Mouse (Mus musculus): ENCODE results near the gene Lrwd1.
"Not testable (repeated sequence)": the region's sequence is repeated elsewhere in the genome, so short reads cannot be mapped to it uniquely, and the experiment has no call there.

Gene Lrwd1

GRCm38 (mm10) chr5:136135571-136136291 is at the start of gene Lrwd1, which contains the start of gene Alkbh4:
TSS of gene Lrwd1 (minus strand) at chr5:136136074.
TSS of gene Alkbh4 (plus strand) at chr5:136136146.
- ATAC-seq (ENCODE audit: low TSS enrichment), result peak; percentile 96

DNA sequence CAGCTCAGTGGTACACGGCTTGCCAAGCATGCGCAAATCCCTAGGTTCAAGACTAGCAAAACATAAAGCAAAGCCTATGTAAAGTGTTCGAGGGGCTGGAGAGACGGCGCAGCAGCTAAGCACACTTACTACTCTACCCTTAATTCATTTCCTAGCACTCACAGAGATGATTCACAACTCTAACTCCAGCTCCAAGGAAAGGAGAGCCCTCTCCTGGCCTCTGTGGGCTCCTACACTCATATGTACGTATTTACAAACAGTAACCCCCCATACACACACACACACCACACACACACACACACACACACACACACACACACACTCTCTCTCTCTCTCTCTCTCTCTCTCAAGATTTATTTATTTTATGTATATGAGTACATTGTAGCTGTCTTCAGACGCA is 47.9 kb upstream of the Lrwd1 start:
- no peak for ATAC-seq (ENCODE audit: low TSS enrichment)

GRCm38 (mm10) chr5:136182830-136183229 is 47.0 kb upstream of the Lrwd1 start:
- no peak for ATAC-seq (ENCODE audit: low TSS enrichment)

- peak; percentile 82 for ATAC-seq (ENCODE audit: low TSS enrichment)
Measured at GRCm38 (mm10) chr5:136182049-136182448, 46.2 kb upstream of the Lrwd1 start.

DNA sequence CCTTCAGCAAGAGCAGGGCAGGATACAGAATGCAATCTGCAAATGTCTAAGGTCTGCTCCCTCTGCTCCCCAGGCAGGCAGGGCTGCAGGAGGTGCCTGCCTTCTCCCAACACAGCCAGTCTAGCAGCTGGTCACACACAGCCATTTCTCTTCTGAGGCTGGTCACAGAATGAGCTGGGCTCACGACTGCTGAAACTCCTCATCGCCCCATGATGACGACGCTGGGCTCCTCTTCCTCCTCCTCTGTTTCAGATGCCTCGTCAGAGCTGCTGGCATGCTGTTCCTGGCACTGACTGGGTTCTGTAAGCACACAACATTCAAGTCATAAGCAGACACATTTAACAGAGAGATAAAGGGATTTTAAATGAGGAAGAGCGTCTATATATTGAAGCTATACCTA is 45.3 kb upstream of the Lrwd1 start:
- peak; percentile 60; the same call in 1 of the 2 replicates for ATAC-seq (ENCODE audit: low TSS enrichment)

DNA sequence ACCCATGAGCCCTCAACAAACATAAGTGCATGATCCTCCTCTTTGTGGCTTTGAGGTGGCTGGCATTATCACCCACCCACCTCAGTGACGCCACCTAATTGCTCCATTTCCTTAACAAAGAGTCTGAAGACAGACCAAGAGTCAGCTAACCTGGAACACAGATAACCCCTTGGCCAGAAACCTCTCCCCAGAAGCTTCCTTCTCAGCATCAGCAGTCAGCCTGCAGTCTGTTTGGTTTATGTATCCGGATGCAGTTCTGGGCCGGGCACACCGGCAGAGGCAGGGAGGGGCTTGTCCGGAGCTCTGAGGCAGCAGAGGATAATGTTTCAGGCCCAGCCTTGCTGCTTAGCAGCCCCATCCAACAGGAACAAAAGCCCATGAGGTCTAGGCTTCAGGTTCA is 43.7 kb upstream of the Lrwd1 start:
- ATAC-seq (ENCODE audit: low TSS enrichment), result no peak

DNA sequence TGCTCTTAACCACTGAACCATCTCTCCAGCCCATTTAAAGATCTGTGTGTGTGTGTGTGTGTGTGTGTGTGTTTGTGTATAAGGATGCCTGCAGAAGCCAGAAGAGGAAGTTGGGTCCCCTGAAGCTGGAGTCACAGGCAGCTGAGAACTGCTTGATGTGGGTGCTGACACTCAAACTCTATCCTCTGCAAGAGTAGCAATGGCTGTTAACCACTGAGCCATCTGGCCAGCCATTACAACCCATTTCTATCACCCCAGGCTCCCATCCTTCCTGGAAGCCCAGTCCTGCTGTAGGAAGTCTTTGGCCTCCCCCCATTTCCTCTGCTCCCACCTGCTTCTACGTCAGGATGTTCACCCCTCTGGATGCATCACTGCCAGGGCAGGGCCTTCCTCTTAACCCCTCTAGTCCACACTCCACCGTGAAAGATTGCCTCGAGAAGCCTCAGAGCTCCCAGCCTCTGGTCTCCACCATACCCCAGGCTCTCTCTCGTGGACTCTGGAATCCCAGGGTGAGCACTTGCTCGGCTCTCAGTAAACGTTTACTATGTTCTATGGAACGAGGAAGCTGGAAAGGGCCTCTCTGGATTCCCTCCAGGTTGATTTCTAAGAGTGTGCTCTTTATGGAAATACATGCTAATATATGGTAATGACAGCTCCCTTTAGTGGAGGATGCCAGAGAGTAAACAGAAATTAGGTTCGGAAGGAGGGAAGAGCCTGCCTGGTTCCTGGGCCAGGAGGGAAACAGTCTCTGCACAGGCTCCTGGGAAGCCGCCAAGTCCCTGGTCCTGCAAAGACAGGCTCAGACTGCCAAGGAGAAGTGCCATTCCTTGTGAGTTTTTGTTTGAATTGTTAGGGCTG is 38.0 kb upstream of the Lrwd1 start:
- peak; percentile 70 for ATAC-seq (ENCODE audit: low TSS enrichment)

GRCm38 (mm10) chr5:136172939-136173338 is 37.1 kb upstream of the Lrwd1 start:
- no peak for ATAC-seq (ENCODE audit: low TSS enrichment)

DNA sequence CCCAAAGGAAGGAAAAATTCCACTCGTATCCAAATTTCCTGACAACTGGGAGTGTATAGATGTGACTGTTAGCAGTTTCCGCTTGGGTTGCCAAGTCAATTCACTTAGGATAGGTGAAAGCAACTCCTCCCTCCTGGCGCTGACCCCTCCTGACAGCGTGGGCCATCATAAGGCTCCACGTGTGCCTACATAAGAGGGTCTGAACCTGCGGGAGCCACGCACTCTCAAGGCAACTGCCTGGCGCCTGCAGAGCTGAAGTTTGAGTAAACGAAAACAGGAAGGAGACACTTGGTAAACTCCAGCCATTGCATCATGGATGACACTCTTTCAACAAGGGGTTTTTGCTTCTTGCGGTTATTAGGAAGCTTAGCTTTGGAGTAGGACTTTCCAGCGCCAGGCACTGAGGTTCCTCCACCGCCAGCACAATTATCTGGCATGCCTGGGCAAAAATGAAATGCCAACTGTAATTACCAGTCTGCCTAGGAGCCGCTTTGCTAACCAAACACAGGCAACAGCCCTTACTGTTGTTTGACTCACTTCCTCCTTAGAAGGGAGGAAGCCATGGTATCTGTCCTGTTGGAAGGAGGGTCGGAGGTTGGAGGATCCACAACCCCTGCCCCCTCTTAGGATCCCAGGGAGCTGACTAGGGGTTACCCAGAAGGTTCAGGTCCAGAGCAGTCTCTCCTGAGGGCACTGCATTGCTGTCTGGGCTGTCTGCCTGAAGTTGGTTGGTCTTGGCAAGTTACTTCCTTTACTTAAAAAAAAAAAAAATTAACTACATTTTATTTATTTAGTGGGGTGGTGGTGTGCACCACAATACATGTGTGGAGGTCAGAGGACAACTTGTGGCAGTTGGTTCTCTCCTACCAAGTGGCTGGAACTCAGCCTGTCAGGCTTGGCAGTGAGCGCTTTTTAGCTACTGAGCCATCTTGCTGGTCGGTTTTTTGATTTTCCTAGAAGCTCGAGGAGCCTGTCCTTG is 35.8 kb upstream of the Lrwd1 start:
- ATAC-seq (ENCODE audit: low TSS enrichment), result no peak

GRCm38 (mm10) chr5:136170512-136171362 is 34.9 kb upstream of the Lrwd1 start, which contains the start of gene Orai2:
TSS of gene Orai2 (minus strand) at chr5:136170713.
- peak; percentile 59 for ATAC-seq (ENCODE audit: low TSS enrichment)

DNA sequence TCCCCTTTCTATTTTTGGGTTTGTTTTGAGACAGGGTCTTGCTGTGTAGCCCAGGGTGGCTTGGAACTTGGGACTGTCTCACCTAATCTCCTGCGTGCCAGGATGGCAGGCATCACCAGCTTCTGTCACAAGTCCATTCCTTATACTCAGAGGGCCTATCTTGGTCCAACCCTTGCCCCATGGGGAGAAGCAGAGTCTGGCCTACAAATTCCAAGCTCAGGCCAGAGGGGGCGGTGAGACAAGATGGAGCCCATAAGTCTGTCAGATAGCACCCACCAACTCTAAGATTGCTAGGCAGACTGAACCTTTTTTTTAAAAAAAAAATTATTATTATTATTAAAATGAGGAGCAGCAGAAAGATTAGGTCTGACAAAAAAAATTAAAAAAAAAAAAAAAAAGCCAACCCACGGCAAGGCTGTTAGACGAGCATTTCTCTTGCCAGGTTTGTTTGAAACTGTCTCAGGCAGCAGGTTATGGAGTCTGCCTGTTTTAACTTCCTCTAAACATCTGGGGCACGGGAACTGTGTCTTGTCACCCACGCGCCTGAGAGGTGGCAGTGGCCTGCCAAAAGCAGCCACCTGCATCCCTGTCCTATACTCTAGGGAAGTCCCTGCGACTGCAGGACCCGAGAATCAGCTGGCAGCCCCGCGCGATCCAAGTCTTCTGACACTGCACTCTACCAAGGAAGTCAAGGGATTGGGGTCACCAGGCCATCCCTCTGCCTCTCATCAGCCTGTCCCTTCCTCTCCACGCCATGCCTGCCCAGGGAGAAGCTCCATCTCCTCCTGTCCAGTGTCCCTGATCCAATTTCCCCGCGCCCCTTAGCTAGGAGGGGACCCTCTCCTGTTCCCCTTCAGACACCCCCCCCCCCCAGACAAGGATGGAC is 34.0 kb upstream of the Lrwd1 start:
- peak; percentile 32; the same call in 1 of the 2 replicates for ATAC-seq (ENCODE audit: low TSS enrichment)

DNA sequence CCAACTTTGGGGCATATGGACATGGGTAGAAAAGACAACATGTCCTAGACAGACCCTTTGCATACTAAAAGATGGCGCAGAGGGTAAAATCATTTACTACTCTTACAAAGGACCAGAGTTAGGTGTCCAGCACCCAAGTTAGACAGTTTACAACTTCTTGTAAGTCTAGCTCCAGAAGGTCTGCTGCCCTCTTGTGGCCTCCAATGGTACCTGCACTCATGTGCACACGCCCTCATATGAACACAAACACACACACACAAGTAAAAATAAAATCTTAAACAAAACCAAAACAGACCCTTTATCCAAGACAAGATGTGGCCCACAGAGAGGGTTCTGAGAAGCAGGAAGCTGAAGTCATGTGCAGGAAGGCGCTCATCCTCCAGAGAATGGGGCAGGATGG is 32.2 kb upstream of the Lrwd1 start:
- ATAC-seq (ENCODE audit: low TSS enrichment), result no peak

DNA sequence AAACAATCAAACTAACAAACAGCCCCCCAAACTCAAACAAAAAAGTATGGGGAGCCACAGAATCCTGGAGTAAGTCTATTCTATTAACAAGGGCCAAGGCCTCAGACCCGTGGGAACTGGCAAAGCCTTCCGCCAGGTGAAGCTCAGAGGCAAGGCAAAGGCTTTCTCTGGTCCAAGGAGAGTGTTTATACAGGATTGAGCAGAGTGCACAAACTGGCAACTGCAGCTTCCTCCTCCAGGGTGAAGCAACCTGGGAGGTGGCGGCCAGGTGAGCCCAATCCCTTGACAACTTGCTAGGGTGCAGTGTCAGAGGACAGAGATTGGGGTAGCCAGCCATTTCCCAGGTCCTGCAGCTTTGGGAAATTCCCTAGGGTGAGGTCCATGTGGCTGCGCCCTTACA is 31.4 kb upstream of the Lrwd1 start:
- ATAC-seq (ENCODE audit: low TSS enrichment), result no peak

DNA sequence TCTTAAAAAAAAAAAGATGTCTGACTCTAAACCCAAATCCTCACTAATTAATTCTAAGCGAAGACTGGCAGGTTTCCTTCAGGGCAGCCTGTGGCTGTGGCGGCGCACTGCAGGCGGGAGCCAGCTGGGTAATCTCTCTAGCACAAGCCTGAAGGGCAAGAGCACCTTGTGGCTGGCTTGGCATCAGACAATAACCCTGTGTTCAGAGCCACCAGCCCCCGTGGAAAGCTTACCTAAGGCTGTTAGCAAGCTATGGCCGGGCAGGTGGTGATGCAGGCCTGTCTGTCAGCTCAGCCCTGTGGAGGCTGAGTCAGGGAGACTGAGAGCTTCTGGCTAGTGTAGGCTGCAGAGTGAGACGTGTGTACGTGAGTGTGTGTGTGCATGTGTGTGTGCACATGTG is 29.4 kb upstream of the Lrwd1 start:
- ATAC-seq (ENCODE audit: low TSS enrichment), result no peak

GRCm38 (mm10) chr5:136163807-136164474 is 28.1 kb upstream of the Lrwd1 start:
- ATAC-seq (ENCODE audit: low TSS enrichment), result no peak

GRCm38 (mm10) chr5:136160084-136160483 is 24.2 kb upstream of the Lrwd1 start:
- not testable (repeated sequence) for ATAC-seq (ENCODE audit: low TSS enrichment)

DNA sequence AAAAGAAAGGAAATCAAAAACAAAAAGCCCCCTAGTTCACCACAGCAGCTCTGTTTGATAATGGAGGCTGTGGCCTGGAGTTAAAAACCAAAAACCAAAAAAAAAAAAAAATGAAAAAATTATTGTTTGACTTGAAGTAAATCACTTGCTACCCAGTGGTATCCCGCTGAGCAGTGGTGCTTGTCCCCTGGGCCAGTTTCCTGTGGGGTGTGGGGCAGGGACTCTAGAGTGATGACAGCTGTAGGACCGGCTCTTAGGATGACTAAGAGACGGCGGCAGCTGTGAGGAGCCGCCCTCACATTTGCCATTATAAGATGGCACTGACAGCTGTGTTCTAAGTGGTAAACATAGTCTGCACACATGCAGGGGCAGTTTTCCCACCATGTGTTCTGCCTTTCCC is 19.5 kb upstream of the Lrwd1 start:
- ATAC-seq (ENCODE audit: low TSS enrichment), result no peak

DNA sequence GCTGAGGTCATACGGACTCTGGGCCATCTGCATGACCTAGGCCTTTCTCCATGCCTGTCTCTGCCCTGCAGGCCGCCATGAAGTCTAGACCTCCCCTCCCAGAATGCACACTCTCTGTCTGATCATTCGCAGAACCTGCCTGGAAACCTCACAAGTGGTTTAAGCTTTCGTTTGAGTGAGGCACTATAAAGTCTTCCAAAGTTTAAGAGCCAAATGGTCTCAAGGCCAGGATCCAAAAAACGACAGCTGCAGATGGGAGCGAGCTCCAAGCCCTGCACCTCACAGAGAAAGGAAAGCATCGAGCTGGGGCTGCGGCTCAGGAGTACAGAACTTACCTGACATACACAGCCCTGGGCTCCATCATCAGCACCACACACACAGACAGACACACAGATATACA is 16.5 kb upstream of the Lrwd1 start:
- ATAC-seq (ENCODE audit: low TSS enrichment), result no peak

GRCm38 (mm10) chr5:136149134-136149576 is 13.3 kb upstream of the Lrwd1 start:
- ATAC-seq (ENCODE audit: low TSS enrichment), result not testable (repeated sequence)

All from frontal cortex, adult (tissue).